18 mouse cellular contexts compared by ENCODE assay signal in genomic region chr12:5162672-5163071, GRCm38 (mm10).
DNase-seq lines count a peak whose midpoint lies in the region; ATAC-seq and TF ChIP-seq lines count a peak whose summit lies in the region.
"Had no signal": no experiment of that assay in that cellular context is flagged by ENCODE, and none has a peak within 500 bp of the region (broad histone marks: within the 10 kb centered on the region; RNA-seq: fewer than 3 reads in every experiment).

No protein-coding gene starts in this region.

- peaks cover 19% of the 10 kb centered on the region for H3K4me1 ChIP-seq in embryonic facial prominence, embryonic 13.5 days
- H3K4me1 ChIP-seq in embryonic facial prominence, embryonic 10.5 days = peaks cover 16% of the 10 kb centered on the region
- no peaks in the 10 kb centered on the region for H3K4me1 ChIP-seq in hindbrain, postnatal 0 days (ENCODE audit: insufficient read depth, low read length)
- peaks cover 25% of the 10 kb centered on the region for H3K4me1 ChIP-seq in hindbrain, embryonic 13.5 days (replicated peaks)
- peaks cover 5% of the 10 kb centered on the region; the same call in 1 of the 2 replicates for H3K4me1 ChIP-seq in midbrain, embryonic 13.5 days (replicated peaks)
- no peaks in the 10 kb centered on the region for H3K4me1 ChIP-seq in midbrain, embryonic 11.5 days (ENCODE audit: control insufficient read depth, insufficient read depth, low read length)
- 0 out of 2 replicates have a peak, but pooled peaks cover 2% of the 10 kb centered on the region for H3K4me1 ChIP-seq in limb, embryonic 14.5 days (ENCODE audit: control insufficient read depth, insufficient read depth, low read length)
- H3K4me1 ChIP-seq: hindbrain, embryonic 10.5 days had no signal

- H3K4me3 ChIP-seq in embryonic facial prominence, embryonic 13.5 days = no peak overlapping the region
- no peak overlapping the region for H3K4me3 ChIP-seq in embryonic facial prominence, embryonic 10.5 days
- H3K4me3 ChIP-seq in hindbrain, postnatal 0 days (ENCODE audit: low read length) = no peak overlapping the region
- no peak overlapping the region for H3K4me3 ChIP-seq in hindbrain, embryonic 13.5 days
- no peak overlapping the region for H3K4me3 ChIP-seq in midbrain, embryonic 13.5 days (replicated peaks)
- no peak overlapping the region for H3K4me3 ChIP-seq in midbrain, embryonic 11.5 days (ENCODE audit: low read depth, low read length)
- no peak overlapping the region for H3K4me3 ChIP-seq in limb, embryonic 14.5 days (replicated peaks; ENCODE audit: low read length)
- H3K4me3 ChIP-seq: heart, embryonic 10.5 days; hindbrain, embryonic 10.5 days had no signal

- no peak overlapping the region for H3K4me2 ChIP-seq in embryonic facial prominence, embryonic 13.5 days
- no peak overlapping the region for H3K4me2 ChIP-seq in hindbrain, postnatal 0 days (ENCODE audit: low read depth, low read length)
- no peak overlapping the region for H3K4me2 ChIP-seq in hindbrain, embryonic 13.5 days
- H3K4me2 ChIP-seq in midbrain, embryonic 13.5 days (replicated peaks) = no peak overlapping the region
- no peak overlapping the region for H3K4me2 ChIP-seq in midbrain, embryonic 11.5 days
- H3K4me2 ChIP-seq in limb, embryonic 14.5 days (replicated peaks; ENCODE audit: low read depth, low read length, severe bottlenecking) = no peak overlapping the region

- H3K27ac ChIP-seq in embryonic facial prominence, embryonic 13.5 days = peak overlapping the region; percentile 22; the same call in 1 of the 2 replicates
- no peak overlapping the region for H3K27ac ChIP-seq in embryonic facial prominence, embryonic 10.5 days (replicated peaks)
- peak overlapping the region; percentile 26; the same call in 1 of the 2 replicates for H3K27ac ChIP-seq in hindbrain, postnatal 0 days
- no peak overlapping the region for H3K27ac ChIP-seq in hindbrain, embryonic 13.5 days
- H3K27ac ChIP-seq in midbrain, embryonic 13.5 days = 0 out of 2 replicates have a peak overlapping the region, but pooled peaks have one; percentile 4
- H3K27ac ChIP-seq in midbrain, embryonic 11.5 days (ENCODE audit: low read depth, low read length) = no peak overlapping the region
- no peak overlapping the region for H3K27ac ChIP-seq in limb, embryonic 14.5 days (replicated peaks; ENCODE audit: low read depth, low read length)
- H3K27ac ChIP-seq: heart, embryonic 10.5 days; hindbrain, embryonic 10.5 days; liver, embryonic 14.5 days had no signal

- no peak for DNase-seq in embryonic facial prominence, embryonic 10.5 days (ENCODE audit: low spot score)
- DNase-seq in hindbrain, postnatal 0 days (ENCODE audit: low spot score) = no peak
- no peak for DNase-seq in midbrain, embryonic 11.5 days (ENCODE audit: low spot score, missing footprints)
- DNase-seq in limb, embryonic 14.5 days (ENCODE audit: low spot score) = peak; percentile 15
- no peak for DNase-seq in lung, postnatal 36 days
- DNase-seq: adrenal gland, adult 2 months; cerebellum, adult 8-10 months; kidney, adult 11 months; layer of hippocampus, postnatal 36 days; retina, postnatal 1 day; thymus, adult 18-20 months; thymus, postnatal 4 days had no signal

- no peak for TF ChIP-seq POLR2A in limb, embryonic 14.5 days (IDR thresholded peaks at IDR 0.05; ENCODE audit: borderline replicate concordance, extremely low read depth, insufficient read depth, insufficient read length)

- ATAC-seq in embryonic facial prominence, embryonic 13.5 days (ENCODE audit: insufficient number of reproducible peaks, insufficient read depth, low FRiP score, low TSS enrichment, low read depth) = no peak
- ATAC-seq in hindbrain, postnatal 0 days = no peak
- no peak for ATAC-seq in hindbrain, embryonic 13.5 days (ENCODE audit: low FRiP score)
- ATAC-seq in midbrain, embryonic 13.5 days = no peak
- no peak for ATAC-seq in midbrain, embryonic 11.5 days (ENCODE audit: low FRiP score)
- ATAC-seq in limb, embryonic 14.5 days (ENCODE audit: low FRiP score, low read depth) = no peak

- no peaks in the 10 kb centered on the region for H3K27me3 ChIP-seq in embryonic facial prominence, embryonic 13.5 days
- no peaks in the 10 kb centered on the region for H3K27me3 ChIP-seq in embryonic facial prominence, embryonic 10.5 days (replicated peaks; ENCODE audit: low read depth, poor library complexity, severe bottlenecking)
- H3K27me3 ChIP-seq in hindbrain, postnatal 0 days (ENCODE audit: insufficient read depth, low read length) = no peaks in the 10 kb centered on the region
- no peaks in the 10 kb centered on the region for H3K27me3 ChIP-seq in hindbrain, embryonic 13.5 days
- no peaks in the 10 kb centered on the region for H3K27me3 ChIP-seq in midbrain, embryonic 13.5 days
- no peaks in the 10 kb centered on the region for H3K27me3 ChIP-seq in midbrain, embryonic 11.5 days (ENCODE audit: control insufficient read depth, insufficient read depth, low read length)
- H3K27me3 ChIP-seq in limb, embryonic 14.5 days (ENCODE audit: control insufficient read depth, insufficient read depth, low read length) = no peaks in the 10 kb centered on the region

- H3K36me3 ChIP-seq in embryonic facial prominence, embryonic 13.5 days = no peaks in the 10 kb centered on the region
- H3K36me3 ChIP-seq in embryonic facial prominence, embryonic 10.5 days (replicated peaks) = no peaks in the 10 kb centered on the region
- no peaks in the 10 kb centered on the region for H3K36me3 ChIP-seq in hindbrain, postnatal 0 days (ENCODE audit: insufficient read depth, low read length)
- no peaks in the 10 kb centered on the region for H3K36me3 ChIP-seq in hindbrain, embryonic 13.5 days
- H3K36me3 ChIP-seq in midbrain, embryonic 13.5 days = no peaks in the 10 kb centered on the region
- no peaks in the 10 kb centered on the region for H3K36me3 ChIP-seq in midbrain, embryonic 11.5 days (ENCODE audit: control insufficient read depth, insufficient read depth, low read length)
- no peaks in the 10 kb centered on the region for H3K36me3 ChIP-seq in limb, embryonic 14.5 days (ENCODE audit: control insufficient read depth, insufficient read depth, low read length)
- H3K36me3 ChIP-seq: heart, embryonic 10.5 days; hindbrain, embryonic 10.5 days had no signal

- no peak for TF ChIP-seq CTCF in hindbrain, postnatal 0 days (IDR thresholded peaks at IDR 0.05; ENCODE audit: low read depth)

- H3K9ac ChIP-seq in embryonic facial prominence, embryonic 13.5 days = no peak overlapping the region
- H3K9ac ChIP-seq in hindbrain, postnatal 0 days (replicated peaks; ENCODE audit: low read length) = no peak overlapping the region
- no peak overlapping the region for H3K9ac ChIP-seq in hindbrain, embryonic 13.5 days
- no peak overlapping the region for H3K9ac ChIP-seq in midbrain, embryonic 13.5 days (replicated peaks)
- H3K9ac ChIP-seq in midbrain, embryonic 11.5 days (ENCODE audit: low read length) = no peak overlapping the region
- no peak overlapping the region for H3K9ac ChIP-seq in limb, embryonic 14.5 days (ENCODE audit: low read depth, low read length, severe bottlenecking)
- H3K9ac ChIP-seq: liver, embryonic 14.5 days had no signal

- H3K9me3 ChIP-seq in embryonic facial prominence, embryonic 13.5 days = no peaks in the 10 kb centered on the region
- H3K9me3 ChIP-seq in embryonic facial prominence, embryonic 10.5 days = no peaks in the 10 kb centered on the region
- no peaks in the 10 kb centered on the region for H3K9me3 ChIP-seq in hindbrain, postnatal 0 days (ENCODE audit: low read length)
- no peaks in the 10 kb centered on the region for H3K9me3 ChIP-seq in hindbrain, embryonic 13.5 days
- H3K9me3 ChIP-seq in midbrain, embryonic 13.5 days = no peaks in the 10 kb centered on the region
- no peaks in the 10 kb centered on the region for H3K9me3 ChIP-seq in midbrain, embryonic 11.5 days (ENCODE audit: control insufficient read depth, low read length)
- H3K9me3 ChIP-seq in limb, embryonic 14.5 days (ENCODE audit: control insufficient read depth, low read length) = no peaks in the 10 kb centered on the region
- H3K9me3 ChIP-seq: heart, embryonic 10.5 days; hindbrain, embryonic 10.5 days had no signal

- 55% methylated on average over 6 of the region's 6 CpGs for WGBS in embryonic facial prominence, embryonic 13.5 days
- 87% methylated on average over 6 of the region's 6 CpGs for WGBS in embryonic facial prominence, embryonic 10.5 days
- 80% methylated on average over 6 of the region's 6 CpGs for WGBS in hindbrain, postnatal 0 days
- WGBS in hindbrain, embryonic 13.5 days = 92% methylated on average over 6 of the region's 6 CpGs
- 90% methylated on average over 6 of the region's 6 CpGs for WGBS in midbrain, embryonic 13.5 days
- 91% methylated on average over 6 of the region's 6 CpGs for WGBS in midbrain, embryonic 11.5 days
- WGBS in limb, embryonic 14.5 days = 72% methylated on average over 6 of the region's 6 CpGs

Comparison
In these comparisons a context has a peak if more than half of its experiments do, and no peak if none do; other contexts are left out.
1. H3K27ac ChIP-seq: peak in embryonic facial prominence, embryonic 13.5 days (single experiment), hindbrain, postnatal 0 days (single experiment) and midbrain, embryonic 13.5 days (single experiment); none in embryonic facial prominence, embryonic 10.5 days (single experiment), hindbrain, embryonic 13.5 days (single experiment), midbrain, embryonic 11.5 days (single experiment) and limb, embryonic 14.5 days (single experiment).